Mouse (Mus musculus): ENCODE results near the gene Dennd6b. TPM values are rescaled to one million over a fixed set of nuclear protein-coding genes. Genes with fewer than 3 reads are reported as not detected.

Gene Dennd6b
- polyA plus RNA-seq, 1 experiment from 2014 or later, result 23.1 TPM

- DNase-seq (ENCODE audit: low spot score), result peak; percentile 84
- Histone ChIP-seq H3K27ac (peak overlapping the region; percentile 78), H3K4me1 (peaks cover 15% of the 10 kb centered on the region), H3K27me3 (ENCODE audit: insufficient read depth, poor library complexity, severe bottlenecking) (no peaks in the 10 kb centered on the region), H3K9me3 (no peaks in the 10 kb centered on the region), H3K4me3 (peak overlapping the region; percentile 55), H3K36me3 (no peaks in the 10 kb centered on the region)
- 20% methylated on average over 22 of the region's 22 CpGs for WGBS
Observed at GRCm38 (mm10) chr15:89209886-89210761, 13.8 kb upstream of the Dennd6b start.

GRCm38 (mm10) chr15:89207457-89207856 lies 11.2 kb upstream of the Dennd6b start:
- 86% methylated on average over 4 of the region's 4 CpGs for WGBS
- DNase-seq (ENCODE audit: low spot score), result no peak
- H3K4me3 ChIP-seq, result no peak overlapping the region

GRCm38 (mm10) chr15:89197056-89197455 lies 760 bp upstream of the Dennd6b start:
- Histone ChIP-seq H3K4me1 (peaks cover 23% of the 10 kb centered on the region), H3K4me3 (peak overlapping the region; percentile 99), H3K36me3 (no peaks in the 10 kb centered on the region), H3K9me3 (no peaks in the 10 kb centered on the region), H3K27me3 (ENCODE audit: insufficient read depth, poor library complexity, severe bottlenecking) (no peaks in the 10 kb centered on the region), H3K27ac (peak overlapping the region; percentile 100)
- WGBS, result 69% methylated on average over 15 of the region's 15 CpGs
- DNase-seq (ENCODE audit: low spot score), result peak; percentile 68

More at GRCm38 (mm10) chr15:89207457-89207856, 11.2 kb upstream of the Dennd6b start:
- Histone ChIP-seq H3K4me1 (peaks cover 10% of the 10 kb centered on the region), H3K27me3 (ENCODE audit: insufficient read depth, poor library complexity, severe bottlenecking) (no peaks in the 10 kb centered on the region), H3K36me3 (no peaks in the 10 kb centered on the region), H3K27ac (no peak overlapping the region), H3K9me3 (peaks cover 5% of the 10 kb centered on the region)

- Histone ChIP-seq H3K27me3 (ENCODE audit: insufficient read depth, poor library complexity, severe bottlenecking) (no peaks in the 10 kb centered on the region), H3K9me3 (no peaks in the 10 kb centered on the region), H3K36me3 (0 out of 2 replicates have a peak, but pooled peaks cover 4% of the 10 kb centered on the region), H3K4me3 (peak overlapping the region; percentile 99), H3K4me1 (peaks cover 23% of the 10 kb centered on the region), H3K27ac (peak overlapping the region; percentile 100)
- WGBS, result under 1% methylated on average over 25 of the region's 25 CpGs
- peak; percentile 95 for DNase-seq (ENCODE audit: low spot score)
Observed at GRCm38 (mm10) chr15:89195690-89196312, 495 bp downstream of the Dennd6b start.

- DNase-seq (ENCODE audit: low spot score), result no peak
- Histone ChIP-seq H3K4me1 (peaks cover 23% of the 10 kb centered on the region), H3K9me3 (no peaks in the 10 kb centered on the region), H3K27ac (peak overlapping the region; percentile 100), H3K27me3 (ENCODE audit: insufficient read depth, poor library complexity, severe bottlenecking) (no peaks in the 10 kb centered on the region), H3K36me3 (0 out of 2 replicates have a peak, but pooled peaks cover 4% of the 10 kb centered on the region), H3K4me3 (peak overlapping the region; percentile 99)
- 20% methylated on average over 6 of the region's 6 CpGs for WGBS
Observed at GRCm38 (mm10) chr15:89195261-89195681, 1.0 kb downstream of the Dennd6b start.

GRCm38 (mm10) chr15:89184937-89185227 lies 11.4 kb downstream of the Dennd6b start:
- Histone ChIP-seq H3K9me3 (no peaks in the 10 kb centered on the region), H3K27ac (no peak overlapping the region), H3K4me1 (peaks cover 26% of the 10 kb centered on the region), H3K4me3 (no peak overlapping the region), H3K27me3 (ENCODE audit: insufficient read depth, poor library complexity, severe bottlenecking) (no peaks in the 10 kb centered on the region), H3K36me3 (peaks cover 49% of the 10 kb centered on the region)
- WGBS, result 88% methylated on average over 5 of the region's 5 CpGs
- DNase-seq (ENCODE audit: low spot score), result no peak

- H3K4me3 ChIP-seq, result no peak overlapping the region
- H3K9me3 ChIP-seq, result no peaks in the 10 kb centered on the region
- WGBS, result 67% methylated on average over 5 of the region's 5 CpGs
- peaks cover 45% of the 10 kb centered on the region for H3K36me3 ChIP-seq
- DNase-seq (ENCODE audit: low spot score), result no peak
- peaks cover 31% of the 10 kb centered on the region for H3K4me1 ChIP-seq
- H3K27me3 ChIP-seq (ENCODE audit: insufficient read depth, poor library complexity, severe bottlenecking), result no peaks in the 10 kb centered on the region
- no peak overlapping the region for H3K27ac ChIP-seq
Observed at GRCm38 (mm10) chr15:89184141-89184936, 12.0 kb downstream of the Dennd6b start.

- Histone ChIP-seq H3K27ac (peak overlapping the region; percentile 93; the same call in 1 of the 2 replicates), H3K36me3 (peaks cover 30% of the 10 kb centered on the region), H3K27me3 (ENCODE audit: insufficient read depth, poor library complexity, severe bottlenecking) (no peaks in the 10 kb centered on the region), H3K4me3 (no peak overlapping the region), H3K9me3 (no peaks in the 10 kb centered on the region), H3K4me1 (peaks cover 46% of the 10 kb centered on the region)
- WGBS, result 74% methylated on average over 5 of the region's 5 CpGs
- no peak for DNase-seq (ENCODE audit: low spot score)
Observed at GRCm38 (mm10) chr15:89182842-89183241, 13.5 kb downstream of the Dennd6b start.

- H3K4me1 ChIP-seq, result peaks cover 51% of the 10 kb centered on the region
- no peak overlapping the region for H3K4me3 ChIP-seq
- 18% methylated on average over 6 of the region's 6 CpGs for WGBS
- H3K9me3 ChIP-seq, result no peaks in the 10 kb centered on the region
- H3K27ac ChIP-seq, result peak overlapping the region; percentile 93; the same call in 1 of the 2 replicates
- peaks cover 28% of the 10 kb centered on the region for H3K36me3 ChIP-seq
- no peaks in the 10 kb centered on the region for H3K27me3 ChIP-seq (ENCODE audit: insufficient read depth, poor library complexity, severe bottlenecking)
- DNase-seq (ENCODE audit: low spot score), result no peak
Observed at GRCm38 (mm10) chr15:89182328-89182741, 14.0 kb downstream of the Dennd6b start.

GRCm38 (mm10) chr15:89181561-89182270 lies 14.6 kb downstream of the Dennd6b start:
- DNase-seq (ENCODE audit: low spot score), result no peak
- 63% methylated on average over 10 of the region's 10 CpGs for WGBS
- Histone ChIP-seq H3K27ac (peak overlapping the region; percentile 93), H3K9me3 (no peaks in the 10 kb centered on the region), H3K4me3 (peak overlapping the region; percentile 87; the same call in 1 of the 2 replicates), H3K36me3 (peaks cover 22% of the 10 kb centered on the region), H3K27me3 (ENCODE audit: insufficient read depth, poor library complexity, severe bottlenecking) (no peaks in the 10 kb centered on the region), H3K4me1 (peaks cover 57% of the 10 kb centered on the region)

- DNase-seq (ENCODE audit: low spot score), result peak; percentile 92
- WGBS, result under 1% methylated on average over 57 of the region's 72 CpGs
- peaks cover 67% of the 10 kb centered on the region for H3K4me1 ChIP-seq
- peak within 1 kb of the TSS; percentile 93 for H3K27ac ChIP-seq
- no peaks in the 10 kb centered on the region for H3K9me3 ChIP-seq
- H3K36me3 ChIP-seq, result peaks cover 12% of the 10 kb centered on the region
- H3K27me3 ChIP-seq (ENCODE audit: insufficient read depth, poor library complexity, severe bottlenecking), result no peaks in the 10 kb centered on the region
- peak within 1 kb of the TSS; percentile 87 for H3K4me3 ChIP-seq
Observed at GRCm38 (mm10) chr15:89180571-89181229, 15.6 kb downstream of the Dennd6b start, which contains the start of gene Plxnb2. Gene Plxnb2, minus strand, starts transcription at chr15:89180788.
